Mouse (Mus musculus): Measurements from ENCODE around the gene Hist1h3e.
A peak's percentile ranks its signal among the peaks of the same experiment; 100 is the strongest.

GRCm38 (mm10) chr13:23570261-23571021, 8.3 kb upstream of the Hist1h3e start:
- TF ChIP-seq EP300 (IDR thresholded peaks at IDR 0.05; ENCODE audit: low read depth) (peak; percentile 3; the same call in 1 of the 2 replicates), CTCF (IDR thresholded peaks at IDR 0.05; ENCODE audit: low read depth) (0 out of 2 replicates have a peak, but pooled peaks have one; percentile 6)
